Mouse (Mus musculus) midbrain, embryonic 14.5 days (tissue): ENCODE results near the gene Olfr1168. TPM values are rescaled to one million over a fixed set of nuclear protein-coding genes. Genes with fewer than 3 reads are reported as not detected.
"Not testable (repeated sequence)": the region's sequence is repeated elsewhere in the genome, so short reads cannot be mapped to it uniquely, and the experiment has no call there.

Source experiments
- ATAC-seq: fragments of 200-750 bp; cut with Nextera tagmentation; 2 replicates; pipeline ENCODE4 v1.8.0; 2017; ENCODE audit warnings: moderate number of reproducible peaks, moderate library complexity; ENCODE audit not compliant: low FRiP score, low TSS enrichment
- DNase-seq: peaks from one replicate; pipeline ENCODE4 v3.0.0-alpha.2; 2015
- H3K27ac ChIP-seq: fragments of 300-500 bp; sonication (generic); replicated peaks from 2 replicates; pipeline ENCODE4 v1.5.1; 2014; ENCODE audit warnings: mild to moderate bottlenecking, low read depth, low read length, moderate library complexity
- H3K27me3 ChIP-seq: fragments of 300-500 bp; sonication (generic); 2 replicates; pipeline ENCODE4 v1.6.1; 2014; ENCODE audit warnings: low read length, control low read depth, mixed read lengths; ENCODE audit not compliant: control insufficient read depth, insufficient read depth
- H3K36me3 ChIP-seq: fragments of 300-500 bp; sonication (generic); 2 replicates; pipeline ENCODE4 v1.6.1; 2014; ENCODE audit warnings: low read length, control low read depth; ENCODE audit not compliant: control insufficient read depth, insufficient read depth
- H3K4me1 ChIP-seq: fragments of 300-500 bp; sonication (generic); 2 replicates; pipeline ENCODE4 v1.6.1; 2014; ENCODE audit warnings: mild to moderate bottlenecking, antibody characterized with exemption, low read length, control low read depth; ENCODE audit not compliant: control insufficient read depth, insufficient read depth
- H3K4me2 ChIP-seq: fragments of 300-500 bp; sonication (generic); 2 replicates; pipeline ENCODE4 v1.6.1; 2014; ENCODE audit warnings: mild to moderate bottlenecking, low read length, moderate library complexity
- H3K4me3 ChIP-seq: fragments of 300-500 bp; sonication (generic); replicated peaks from 2 replicates; pipeline ENCODE4 v1.5.1; 2014; ENCODE audit warnings: low read depth, low read length
- H3K9ac ChIP-seq: fragments of 300-500 bp; sonication (generic); replicated peaks from 2 replicates; pipeline ENCODE4 v1.6.1; 2014; ENCODE audit warnings: mild to moderate bottlenecking, low read length, moderate library complexity
- H3K9me3 ChIP-seq: fragments of 300-500 bp; sonication (generic); 2 replicates; pipeline ENCODE4 v1.6.1; 2016; ENCODE audit warnings: low read length, control low read depth, mixed read lengths; ENCODE audit not compliant: control insufficient read depth
- whole genome bisulfite sequencing: fragments of 180-500 bp; shearing (Covaris S2); extraction: QIAGEN DNeasy Blood & Tissue Kit; methylation state at CpG from one replicate; pipeline ENCODE4 v1.1.7; 2014; 5-methylcytosine and 5-hydroxymethylcytosine counted together
- polyA plus RNA-seq: library from polyadenylated mRNA; unstranded; fragments of >200 nt; fragmentation: Nextera tagmentation; extraction: Ambion mirVana; gene quantifications from 2 replicates; pipeline ENCODE4 v1.2.1, GENCODE M21; 2014

The Olfr1168 gene
- not detected in 2 replicates for polyA plus RNA-seq

DNA sequence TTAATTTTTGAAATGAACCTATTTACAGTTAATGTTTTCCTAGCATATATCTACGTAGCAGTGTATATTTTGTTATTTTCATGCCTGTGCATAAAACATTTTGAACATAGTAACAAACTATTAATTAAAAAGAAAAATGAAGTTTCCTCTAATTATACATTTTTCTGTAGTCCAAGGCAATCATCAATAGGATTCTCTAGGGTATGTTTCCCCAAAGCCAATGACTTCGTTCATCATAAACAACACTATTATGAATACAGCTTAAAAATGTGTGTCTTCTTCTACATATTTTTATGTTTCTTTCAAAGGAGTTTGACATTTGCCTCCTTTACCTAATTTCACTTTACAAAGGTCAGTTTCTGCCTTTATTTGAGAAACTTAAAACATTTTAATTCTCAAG lies at the start of gene Olfr1168:
Olfr1168 (plus strand) TSS at position 301 of the 400 bp plus-strand sequence.
- no peaks in the 10 kb centered on the region for H3K27me3 ChIP-seq
- no peak within 1 kb of the TSS for H3K4me2 ChIP-seq
- no peak for DNase-seq
- 87% methylated on average over 2 of the region's 2 CpGs for WGBS
- no peaks in the 10 kb centered on the region for H3K9me3 ChIP-seq
- no peaks in the 10 kb centered on the region for H3K36me3 ChIP-seq
- H3K27ac ChIP-seq, result no peak within 1 kb of the TSS
- no peak within 1 kb of the TSS for H3K9ac ChIP-seq
- H3K4me1 ChIP-seq, result no peaks in the 10 kb centered on the region
- no peak for ATAC-seq
- H3K4me3 ChIP-seq, result no peak within 1 kb of the TSS

DNA sequence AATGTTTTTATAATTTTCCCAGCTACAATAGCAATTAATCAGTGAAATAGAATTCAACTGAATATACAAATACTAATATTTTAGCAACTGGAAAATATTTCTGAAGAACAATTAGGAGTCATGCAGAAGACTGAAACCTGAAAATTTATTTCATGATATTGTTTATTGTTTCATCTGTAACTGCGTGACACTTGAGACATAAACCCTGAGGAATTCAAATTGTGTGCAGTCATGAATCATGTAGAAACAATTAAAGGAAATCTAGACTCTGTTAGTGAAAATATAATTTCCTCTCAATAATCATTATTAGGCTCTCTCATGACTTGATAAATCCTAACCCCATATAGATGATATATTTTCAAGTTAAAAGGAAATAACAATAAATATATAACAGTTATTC lies 26.6 kb upstream of the Olfr1168 start, which contains the start of gene Olfr1167:
Olfr1167 (minus strand) TSS at position 101 of the 400 bp plus-strand sequence.
- H3K4me1 ChIP-seq, H3K36me3 ChIP-seq, H3K27me3 ChIP-seq, H3K4me2 ChIP-seq, H3K27ac ChIP-seq, ATAC-seq, H3K9me3 ChIP-seq, H3K4me3 ChIP-seq, H3K9ac ChIP-seq, DNase-seq: not testable (repeated sequence)
- WGBS, result 90% methylated on average over 1 of the region's 1 CpGs

DNA sequence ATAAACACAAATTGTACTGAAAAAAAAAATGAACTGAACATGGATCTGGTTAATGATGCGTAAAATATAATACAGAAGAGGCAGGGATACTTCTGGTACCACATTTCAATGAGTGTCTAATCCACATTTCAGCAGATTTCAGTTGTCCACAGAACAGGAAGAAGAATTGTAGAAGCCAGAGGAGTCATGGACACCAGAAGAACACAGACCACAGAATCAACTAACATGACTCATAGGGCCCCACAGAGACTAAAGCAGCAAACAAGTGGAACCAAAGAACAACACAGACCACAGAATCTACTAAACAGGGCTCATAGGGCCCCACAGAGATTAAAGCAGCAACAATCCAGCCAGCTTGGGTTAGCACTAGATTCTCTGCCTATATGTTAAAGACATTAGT lies 39.1 kb downstream of the Olfr1168 start:
- ATAC-seq, result no peak
- H3K4me3 ChIP-seq, result no peak overlapping the region
- no peaks in the 10 kb centered on the region for H3K4me1 ChIP-seq
- H3K9me3 ChIP-seq, result no peaks in the 10 kb centered on the region
- no peak overlapping the region for H3K9ac ChIP-seq
- no peaks in the 10 kb centered on the region for H3K27me3 ChIP-seq
- whole genome bisulfite sequencing, result 95% methylated on average over 1 of the region's 1 CpGs
- H3K4me2 ChIP-seq, result no peak overlapping the region
- no peaks in the 10 kb centered on the region for H3K36me3 ChIP-seq
- no peak overlapping the region for H3K27ac ChIP-seq
- no peak for DNase-seq

DNA sequence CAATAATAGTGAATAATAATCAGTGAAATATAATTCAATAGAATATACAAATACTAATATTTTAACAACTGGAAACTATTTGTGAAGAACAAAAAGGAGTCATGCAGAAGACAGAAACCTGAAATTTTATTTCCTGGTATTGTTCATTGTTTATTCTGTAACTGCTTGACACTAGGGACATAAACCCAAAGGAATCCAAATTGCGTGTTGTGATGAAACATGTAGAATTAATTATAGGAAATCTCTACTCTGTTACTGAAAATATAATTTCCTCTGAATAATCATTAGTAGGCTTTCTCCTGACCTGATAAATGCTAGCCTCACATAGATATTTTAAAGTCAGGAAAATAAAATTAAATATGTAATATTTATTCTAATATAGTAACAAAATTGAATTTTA lies 46.6 kb downstream of the Olfr1168 start, which contains the start of gene Olfr1170:
Olfr1170 (minus strand) TSS at position 101 of the 400 bp plus-strand sequence.
- H3K4me1 ChIP-seq, result no peaks in the 10 kb centered on the region
- no peak for ATAC-seq
- no peak within 1 kb of the TSS for H3K9ac ChIP-seq
- DNase-seq, result no peak
- no peak within 1 kb of the TSS for H3K4me2 ChIP-seq
- H3K36me3 ChIP-seq, result no peaks in the 10 kb centered on the region
- H3K27ac ChIP-seq, result no peak within 1 kb of the TSS
- no peaks in the 10 kb centered on the region for H3K9me3 ChIP-seq
- H3K27me3 ChIP-seq, result no peaks in the 10 kb centered on the region
- 75% methylated on average over 1 of the region's 1 CpGs for WGBS
- no peak within 1 kb of the TSS for H3K4me3 ChIP-seq

Other genes with a start within 250 kb of the Olfr1168 start
- not detected in 2 replicates for gene Olfr1155, start 236.7 kb upstream of the Olfr1168 start, polyA plus RNA-seq
- not detected in 2 replicates for gene Olfr1156, start 228.8 kb upstream of the Olfr1168 start, polyA plus RNA-seq
- not detected in 2 replicates for gene Olfr1157, start 213.6 kb upstream of the Olfr1168 start, polyA plus RNA-seq
- not detected in 2 replicates for gene Olfr74, start 207.2 kb upstream of the Olfr1168 start, polyA plus RNA-seq
- gene Olfr1158, start 191.8 kb upstream of the Olfr1168 start, polyA plus RNA-seq, result not detected in 2 replicates
- gene Olfr1160, start 173.6 kb upstream of the Olfr1168 start, polyA plus RNA-seq, result not detected in 2 replicates
- gene Olfr1161, start 159.1 kb upstream of the Olfr1168 start, polyA plus RNA-seq, result not detected in 2 replicates
- not detected in 2 replicates for gene Olfr73, start 144.2 kb upstream of the Olfr1168 start, polyA plus RNA-seq
- not detected in 2 replicates for gene Olfr1162, start 130.8 kb upstream of the Olfr1168 start, polyA plus RNA-seq
- not detected in 2 replicates for gene Olfr1163, start 110.0 kb upstream of the Olfr1168 start, polyA plus RNA-seq
- gene Olfr1164, start 87.9 kb upstream of the Olfr1168 start, polyA plus RNA-seq, result not detected in 2 replicates
- not detected in 2 replicates for gene Olfr1166, start 53.6 kb upstream of the Olfr1168 start, polyA plus RNA-seq
- gene Olfr1167, start 26.7 kb upstream of the Olfr1168 start, polyA plus RNA-seq, result not detected in 2 replicates
- gene Olfr1170, start 46.5 kb downstream of the Olfr1168 start, polyA plus RNA-seq, result not detected in 2 replicates
- gene Olfr1173, start 98.0 kb downstream of the Olfr1168 start, polyA plus RNA-seq, result not detected in 2 replicates
- gene Olfr1174-ps, start 133.3 kb downstream of the Olfr1168 start, polyA plus RNA-seq, result not detected in 2 replicates
- gene Olfr1175-ps, start 145.3 kb downstream of the Olfr1168 start, polyA plus RNA-seq, result not detected in 2 replicates
- not detected in 2 replicates for gene Olfr1176, start 154.8 kb downstream of the Olfr1168 start, polyA plus RNA-seq
- gene Olfr1177-ps, start 164.6 kb downstream of the Olfr1168 start, polyA plus RNA-seq, result not detected in 2 replicates
- not detected in 2 replicates for gene Olfr1178, start 205.2 kb downstream of the Olfr1168 start, polyA plus RNA-seq
- not detected in 2 replicates for gene Olfr1179, start 224.6 kb downstream of the Olfr1168 start, polyA plus RNA-seq
- not detected in 2 replicates for gene Olfr1180, start 237.3 kb downstream of the Olfr1168 start, polyA plus RNA-seq
- not detected in 2 replicates for gene Olfr1181, start 244.3 kb downstream of the Olfr1168 start, polyA plus RNA-seq